Mouse (Mus musculus) embryonic fibroblast, embryonic 13.5 days (primary cell): Measurements from ENCODE around the gene Abcb5.

Experiments used
- CTCF ChIP-seq: IDR thresholded peaks from 2 replicates; pipeline ENCODE4 v1.5.1; 2011; ENCODE audit warnings: mild to moderate bottlenecking, control low read depth, low read length, moderate library complexity, borderline replicate concordance; ENCODE audit not compliant: insufficient read depth
- POLR2A ChIP-seq: IDR thresholded peaks from 2 replicates; pipeline ENCODE4 v1.6.1; 2011; ENCODE audit warnings: low read depth, mild to moderate bottlenecking, control low read depth, low read length, moderate library complexity

DNA sequence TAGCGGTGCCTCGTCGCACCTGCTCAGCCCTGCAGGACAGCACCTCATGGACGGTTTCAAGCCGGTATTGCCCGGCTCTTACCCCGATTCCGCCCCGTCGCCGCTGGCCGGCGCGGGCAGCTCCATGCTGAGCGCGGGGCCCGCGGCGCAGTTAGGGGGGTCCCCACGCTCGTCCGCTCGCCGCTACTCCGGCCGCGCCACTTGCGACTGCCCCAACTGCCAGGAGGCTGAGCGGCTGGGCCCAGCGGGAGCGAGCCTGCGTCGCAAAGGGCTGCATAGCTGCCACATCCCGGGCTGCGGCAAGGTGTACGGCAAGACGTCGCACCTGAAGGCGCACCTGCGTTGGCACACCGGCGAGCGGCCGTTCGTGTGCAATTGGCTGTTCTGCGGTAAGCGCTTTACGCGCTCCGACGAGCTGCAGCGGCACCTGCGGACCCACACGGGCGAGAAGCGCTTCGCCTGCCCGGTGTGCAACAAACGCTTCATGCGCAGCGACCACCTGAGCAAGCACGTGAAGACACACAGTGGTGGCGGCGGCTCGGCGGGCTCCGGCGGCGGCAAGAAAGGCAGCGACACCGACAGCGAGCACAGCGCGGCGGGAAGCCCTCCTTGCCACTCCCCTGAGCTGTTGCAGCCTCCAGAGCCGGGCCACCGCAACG, 116.9 kb downstream of the Abcb5 start:
- TF ChIP-seq CTCF (no peak), POLR2A (no peak)
